Mouse (Mus musculus) embryonic fibroblast, embryonic 13.5 days (primary cell): ENCODE measurements around the gene Rbx1. TPM values are rescaled to one million over a fixed set of nuclear protein-coding genes. Genes with fewer than 3 reads are reported as not detected.
A peak's percentile ranks its signal among the peaks of the same experiment; 100 is the strongest.

Experiments used
- H3K27ac ChIP-seq: 2 replicates; pipeline ENCODE4 v1.5.1; 2012; ENCODE audit warnings: low read length, control low read depth, inconsistent platforms; ENCODE audit not compliant: insufficient read depth
- H3K4me1 ChIP-seq: 2 replicates; pipeline ENCODE4 v1.6.1; 2011; ENCODE audit warnings: low read length; ENCODE audit not compliant: control insufficient read depth, insufficient read depth
- H3K4me3 ChIP-seq: 2 replicates; pipeline ENCODE4 v1.5.1; 2011; ENCODE audit warnings: mild to moderate bottlenecking, control low read depth, low read length; ENCODE audit not compliant: insufficient read depth
- CTCF ChIP-seq: IDR thresholded peaks from 2 replicates; pipeline ENCODE4 v1.5.1; 2011; ENCODE audit warnings: mild to moderate bottlenecking, control low read depth, low read length, moderate library complexity, borderline replicate concordance; ENCODE audit not compliant: insufficient read depth
- POLR2A ChIP-seq: IDR thresholded peaks from 2 replicates; pipeline ENCODE4 v1.6.1; 2011; ENCODE audit warnings: low read depth, mild to moderate bottlenecking, control low read depth, low read length, moderate library complexity
- polyA plus RNA-seq: library from polyadenylated mRNA; stranded (reverse); fragments of >200 nt; gene quantifications from 2 replicates; pipeline ENCODE4 v1.2.4, GENCODE M21; 2011; ENCODE audit warnings: low read depth; ENCODE audit not compliant: missing spikeins, insufficient read length

Gene Rbx1
- polyA plus RNA-seq, 1 experiment: 129 TPM

DNA sequence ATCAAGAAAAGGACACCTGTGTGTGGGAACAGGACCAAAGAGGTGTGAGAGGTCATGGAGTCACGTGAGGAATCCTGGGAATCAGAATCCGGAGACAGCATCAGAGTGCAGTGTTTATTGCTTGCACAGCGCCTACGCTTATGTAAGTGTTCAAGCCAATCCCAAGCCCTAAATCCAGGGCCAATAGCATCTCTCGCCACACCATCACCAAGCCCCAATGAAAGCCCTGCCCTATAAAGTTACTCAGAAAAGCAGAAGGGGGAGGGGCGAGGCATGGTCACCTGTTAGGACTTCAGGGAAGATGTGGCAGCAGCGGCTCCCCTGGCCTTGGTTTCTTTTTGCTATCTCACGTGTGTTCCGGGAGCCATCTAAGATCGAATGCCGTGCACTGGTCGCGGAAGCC, 14.9 kb downstream of the Rbx1 start:
- H3K4me1 ChIP-seq: peaks cover 2% of the 10 kb centered on the region; the same call in 1 of the 2 replicates
- H3K27ac ChIP-seq: no peak overlapping the region
- TF ChIP-seq POLR2A (no peak), CTCF (no peak)
- H3K4me3 ChIP-seq: peak overlapping the region; percentile 24

DNA sequence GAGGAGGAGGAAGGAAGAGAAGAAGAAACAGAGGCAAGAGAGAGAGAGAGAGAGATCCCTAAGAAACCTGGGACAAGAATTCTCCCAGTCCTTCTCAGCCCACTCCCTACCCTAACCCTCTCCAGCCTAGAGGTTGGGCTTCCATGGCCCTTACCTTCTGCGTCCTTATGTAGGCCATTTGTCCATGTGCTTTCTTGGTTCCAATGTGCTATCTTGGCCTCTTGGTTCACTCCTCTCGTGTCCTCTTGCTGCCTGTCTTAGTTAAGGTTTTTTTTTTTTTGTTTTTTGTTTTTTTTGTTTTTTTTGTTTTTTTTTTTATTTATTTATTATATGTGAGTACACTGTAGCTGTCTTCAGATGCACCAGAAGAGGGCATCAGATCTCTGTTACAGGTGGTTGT, 16.9 kb downstream of the Rbx1 start:
- no peak overlapping the region for H3K4me3 ChIP-seq
- TF ChIP-seq CTCF (no peak), POLR2A (no peak)
- H3K4me1 ChIP-seq: peaks cover 2% of the 10 kb centered on the region; the same call in 1 of the 2 replicates
- no peak overlapping the region for H3K27ac ChIP-seq

DNA sequence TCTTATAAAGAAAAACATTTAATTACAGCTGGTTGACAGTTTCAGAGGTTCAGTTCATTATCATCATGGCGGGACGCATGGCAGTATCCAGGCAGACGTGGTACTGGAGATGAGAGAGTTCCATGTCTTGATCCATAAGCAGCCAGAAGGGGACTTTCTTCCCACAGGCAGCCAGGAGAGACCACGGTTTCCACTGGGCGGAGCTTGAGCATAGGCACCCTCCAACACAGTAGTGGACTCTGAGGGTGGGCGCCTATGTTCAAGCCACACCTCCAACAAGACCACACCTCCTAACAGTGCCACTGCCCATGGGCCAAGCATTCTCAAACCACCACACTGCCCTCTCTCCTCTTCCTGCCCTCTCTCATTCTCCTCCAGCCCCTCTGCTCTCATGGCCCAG, 17.6 kb downstream of the Rbx1 start:
- no peak overlapping the region for H3K27ac ChIP-seq
- no peak for TF ChIP-seq CTCF
- no peak for TF ChIP-seq POLR2A
- H3K4me1 ChIP-seq: peaks cover 2% of the 10 kb centered on the region; the same call in 1 of the 2 replicates
- H3K4me3 ChIP-seq: no peak overlapping the region

DNA sequence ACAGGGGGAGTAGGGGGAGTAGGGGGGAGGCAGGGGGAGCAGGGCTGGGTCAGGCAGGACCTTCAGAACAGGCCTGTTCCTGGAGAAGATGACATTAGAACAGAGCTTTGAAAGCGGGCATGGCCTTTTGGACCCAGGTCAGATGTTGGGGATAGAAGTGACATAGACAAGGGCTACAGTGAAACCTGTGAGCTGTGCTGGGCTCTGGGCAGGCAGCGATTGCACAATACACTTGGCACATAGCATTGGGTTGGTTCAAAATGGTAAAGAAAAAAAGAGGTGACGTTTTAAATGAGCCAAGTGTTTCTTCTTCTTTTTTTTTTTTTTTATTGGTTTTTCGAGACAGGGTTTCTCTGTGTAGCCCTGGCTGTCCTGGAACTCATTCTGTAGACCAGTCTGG, 19.4 kb downstream of the Rbx1 start:
- TF ChIP-seq POLR2A (no peak), CTCF (no peak)
- Histone ChIP-seq H3K4me1 (peaks cover 2% of the 10 kb centered on the region; the same call in 1 of the 2 replicates), H3K27ac (no peak overlapping the region), H3K4me3 (no peak overlapping the region)

DNA sequence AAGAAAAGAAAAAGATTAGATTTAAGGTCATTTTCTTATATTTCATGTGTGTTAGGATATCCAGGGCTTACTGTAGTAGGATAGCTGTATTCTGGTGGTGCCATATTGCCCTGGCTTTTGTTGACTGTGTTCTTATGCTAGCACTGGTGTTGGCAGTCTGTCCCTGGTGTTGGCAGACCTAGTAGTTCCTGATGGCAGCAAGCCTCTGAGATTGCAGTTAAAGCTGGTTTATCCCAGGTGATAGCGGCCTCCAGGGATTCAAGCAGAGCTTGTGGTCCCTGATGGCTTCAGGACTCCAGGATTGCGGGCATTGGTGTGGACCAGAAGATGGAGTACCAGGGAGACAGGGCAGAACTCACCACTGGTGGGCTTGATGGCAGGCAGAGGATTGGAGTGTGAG, 37.4 kb downstream of the Rbx1 start:
- TF ChIP-seq POLR2A (no peak), CTCF (no peak)
- Histone ChIP-seq H3K4me1 (no peaks in the 10 kb centered on the region), H3K4me3 (no peak overlapping the region), H3K27ac (no peak overlapping the region)

DNA sequence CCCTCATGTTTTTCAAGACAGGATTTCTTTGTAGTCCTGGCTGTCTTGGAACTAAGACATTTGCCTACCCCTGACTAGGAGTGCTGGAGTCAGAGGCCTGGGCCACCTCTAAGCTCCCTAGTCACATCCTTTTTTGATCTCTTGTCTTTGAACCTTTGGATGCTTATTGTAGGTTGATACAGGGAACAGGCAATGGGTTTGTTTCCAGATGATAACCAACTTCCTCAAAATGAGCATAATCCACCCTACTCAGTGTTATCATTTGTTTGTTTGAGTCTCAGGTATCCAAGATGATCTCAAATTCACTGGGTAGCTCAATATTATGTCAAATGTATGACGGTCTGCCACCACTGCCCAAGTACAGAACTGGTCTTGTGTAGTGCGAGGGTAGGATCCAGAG, 37.9 kb downstream of the Rbx1 start:
- TF ChIP-seq CTCF: no peak
- TF ChIP-seq POLR2A: no peak
- Histone ChIP-seq H3K27ac (no peak overlapping the region), H3K4me1 (no peaks in the 10 kb centered on the region), H3K4me3 (no peak overlapping the region)

DNA sequence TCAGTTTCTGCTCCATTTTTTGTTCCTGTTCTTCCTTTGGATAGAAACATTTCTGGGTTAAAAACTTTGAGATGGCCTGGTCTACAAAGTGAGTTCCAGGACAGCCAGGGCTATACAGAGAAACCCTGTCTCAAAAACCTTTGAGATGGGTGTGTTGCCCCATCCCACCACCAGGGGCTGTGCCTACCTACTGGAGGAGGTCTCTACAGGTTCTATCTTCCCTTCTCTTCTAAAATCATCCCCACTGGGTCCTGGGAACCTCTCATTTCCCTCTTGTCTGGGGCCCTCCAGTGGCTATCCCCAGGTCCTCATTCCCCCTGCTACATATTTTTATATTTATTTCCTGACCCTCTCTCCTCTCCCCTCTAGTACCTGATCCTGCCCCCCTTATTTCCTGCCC, 41.1 kb downstream of the Rbx1 start:
- Histone ChIP-seq H3K4me3 (no peak overlapping the region), H3K4me1 (no peaks in the 10 kb centered on the region), H3K27ac (no peak overlapping the region)
- no peak for TF ChIP-seq POLR2A
- TF ChIP-seq CTCF: no peak

DNA sequence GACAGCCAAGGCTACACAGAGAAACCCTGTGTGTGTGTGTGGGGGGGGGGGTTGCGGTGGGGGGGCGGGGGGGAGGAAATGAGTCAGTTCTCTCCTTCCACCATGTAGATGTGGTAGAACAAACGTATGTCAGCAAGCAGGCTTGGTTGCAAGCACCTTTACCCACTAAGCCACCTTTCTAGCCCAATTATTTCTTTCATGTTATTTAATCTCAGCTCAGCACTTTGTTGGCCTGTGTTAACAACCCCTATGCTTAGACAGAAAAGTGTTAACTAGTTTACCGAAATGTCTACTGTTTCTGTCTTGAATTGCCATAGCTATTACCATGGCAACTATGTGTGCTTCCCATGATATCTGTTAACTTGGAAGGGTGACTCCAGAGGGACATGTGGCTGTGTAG, 44.5 kb downstream of the Rbx1 start:
- Histone ChIP-seq H3K4me1 (no peaks in the 10 kb centered on the region), H3K4me3 (no peak overlapping the region), H3K27ac (no peak overlapping the region)
- TF ChIP-seq CTCF: no peak
- no peak for TF ChIP-seq POLR2A

DNA sequence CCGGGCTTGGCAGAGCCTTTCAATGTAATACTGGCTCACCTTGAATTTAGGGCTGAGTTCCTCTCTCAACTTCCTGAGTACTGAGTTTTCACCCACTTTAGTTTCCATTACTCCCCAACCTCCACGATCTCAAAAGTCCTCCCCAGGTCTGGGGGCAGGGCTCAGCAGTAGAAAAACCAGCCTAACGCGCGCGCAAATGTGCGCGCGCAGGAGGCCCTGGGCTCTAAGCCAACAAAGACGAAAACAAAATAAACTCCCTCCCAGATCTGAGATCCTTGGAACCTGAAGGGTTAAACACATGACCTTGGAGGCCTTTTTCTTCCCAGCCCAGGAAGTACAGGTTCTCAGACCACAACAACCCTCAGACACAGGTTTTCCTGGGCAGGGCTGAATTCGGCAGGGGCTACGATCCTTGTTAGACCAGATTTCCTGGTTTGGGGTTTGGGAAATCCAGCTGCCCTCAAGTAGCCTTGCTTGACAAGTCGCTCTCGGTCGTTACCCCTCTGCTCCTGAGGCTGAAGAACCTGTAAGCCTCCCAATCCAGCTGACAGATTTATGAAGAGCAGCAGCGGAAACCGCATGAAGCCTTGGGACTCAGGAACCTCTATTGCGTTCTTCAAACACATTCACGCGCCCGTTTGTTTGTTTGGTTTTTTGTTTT, 45.6 kb downstream of the Rbx1 start:
- H3K27ac ChIP-seq: no peak overlapping the region
- no peaks in the 10 kb centered on the region for H3K4me1 ChIP-seq
- no peak for TF ChIP-seq POLR2A
- no peak for TF ChIP-seq CTCF
- H3K4me3 ChIP-seq: no peak overlapping the region

DNA sequence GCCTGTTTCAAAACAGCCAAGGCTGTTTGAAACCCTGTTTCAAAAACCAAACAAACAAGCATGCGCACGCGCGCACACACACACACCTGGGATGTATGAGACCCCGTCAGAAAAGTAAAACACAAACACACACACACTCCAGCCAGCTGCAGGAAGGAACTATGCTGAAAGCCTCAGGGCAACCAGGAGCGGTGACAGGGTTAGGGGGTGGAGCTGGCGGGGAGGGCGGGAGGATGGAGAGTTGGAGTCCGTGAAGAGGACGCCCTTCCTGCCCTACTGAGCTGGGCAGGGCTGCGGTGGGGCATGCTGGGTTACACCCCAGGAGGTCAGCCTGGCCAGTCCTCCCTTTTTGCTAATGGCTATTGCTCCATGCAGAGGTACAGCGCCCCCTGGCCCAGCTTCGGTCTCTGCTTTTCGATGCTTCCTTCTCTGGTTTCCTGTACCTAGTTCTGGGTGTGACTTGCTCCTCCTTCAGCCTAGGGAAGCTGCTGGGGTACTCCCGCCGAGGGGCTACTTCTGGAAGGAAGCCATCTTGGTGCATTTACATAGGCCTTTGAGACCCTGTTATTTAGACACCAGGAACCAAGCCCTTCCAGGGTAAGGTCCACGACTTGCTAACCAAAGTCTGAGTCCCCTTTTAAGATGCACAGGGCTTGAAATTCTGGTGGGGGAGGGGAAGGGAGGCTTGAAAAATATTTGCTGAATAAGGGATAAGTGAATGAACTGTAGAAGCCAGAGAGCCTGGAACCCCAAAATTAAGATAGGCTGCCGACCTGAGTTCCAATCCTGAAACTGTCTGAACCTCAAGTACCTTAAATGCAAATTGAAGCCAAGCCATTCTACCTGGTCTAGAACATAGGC, 48.2 kb downstream of the Rbx1 start:
- Histone ChIP-seq H3K27ac (no peak overlapping the region), H3K4me3 (no peak overlapping the region), H3K4me1 (no peaks in the 10 kb centered on the region)
- TF ChIP-seq POLR2A (peak; percentile 38), CTCF (peak; percentile 46; the same call in 1 of the 2 replicates)
